Mouse (Mus musculus) frontal cortex, postnatal 25 days (tissue): ENCODE results near the gene Adk.
"Not testable (repeated sequence)": the region's sequence is repeated elsewhere in the genome, so short reads cannot be mapped to it uniquely, and the experiment has no call there.

Source experiments
- DNase-seq, 2 experiments: peaks; one replicate each; pipeline ENCODE4 v3.0.0; 2022; ENCODE audit warnings: low spot score in 2 of 2

Adk gene

GRCm38 (mm10) chr14:21064321-21064720 is 11.9 kb downstream of the Adk start:
- no peak for DNase-seq

GRCm38 (mm10) chr14:21065490-21066162 is 13.3 kb downstream of the Adk start:
- DNase-seq: no peak

GRCm38 (mm10) chr14:21069594-21069993 is 17.2 kb downstream of the Adk start:
- DNase-seq: no peak

DNA sequence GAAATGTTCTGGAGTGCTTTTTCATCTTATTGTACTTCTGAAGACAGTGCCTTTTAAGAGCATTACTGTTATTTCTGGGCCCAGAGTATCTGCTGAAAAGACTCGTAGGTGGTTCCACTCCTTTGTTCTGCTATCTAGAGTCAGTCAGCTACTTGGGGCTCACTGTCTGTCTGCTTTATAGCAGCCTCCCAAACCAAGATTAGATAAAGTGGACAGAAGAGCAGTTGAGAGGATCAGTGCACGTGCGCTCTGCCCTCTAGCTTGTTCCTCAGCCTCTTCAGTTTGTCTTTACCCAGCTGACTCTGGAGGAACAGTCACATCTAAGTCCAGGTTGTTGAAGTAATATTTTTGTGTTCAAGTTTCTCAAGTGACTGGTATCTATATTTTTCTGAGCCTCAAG is 21.6 kb downstream of the Adk start:
- no peak for DNase-seq

DNA sequence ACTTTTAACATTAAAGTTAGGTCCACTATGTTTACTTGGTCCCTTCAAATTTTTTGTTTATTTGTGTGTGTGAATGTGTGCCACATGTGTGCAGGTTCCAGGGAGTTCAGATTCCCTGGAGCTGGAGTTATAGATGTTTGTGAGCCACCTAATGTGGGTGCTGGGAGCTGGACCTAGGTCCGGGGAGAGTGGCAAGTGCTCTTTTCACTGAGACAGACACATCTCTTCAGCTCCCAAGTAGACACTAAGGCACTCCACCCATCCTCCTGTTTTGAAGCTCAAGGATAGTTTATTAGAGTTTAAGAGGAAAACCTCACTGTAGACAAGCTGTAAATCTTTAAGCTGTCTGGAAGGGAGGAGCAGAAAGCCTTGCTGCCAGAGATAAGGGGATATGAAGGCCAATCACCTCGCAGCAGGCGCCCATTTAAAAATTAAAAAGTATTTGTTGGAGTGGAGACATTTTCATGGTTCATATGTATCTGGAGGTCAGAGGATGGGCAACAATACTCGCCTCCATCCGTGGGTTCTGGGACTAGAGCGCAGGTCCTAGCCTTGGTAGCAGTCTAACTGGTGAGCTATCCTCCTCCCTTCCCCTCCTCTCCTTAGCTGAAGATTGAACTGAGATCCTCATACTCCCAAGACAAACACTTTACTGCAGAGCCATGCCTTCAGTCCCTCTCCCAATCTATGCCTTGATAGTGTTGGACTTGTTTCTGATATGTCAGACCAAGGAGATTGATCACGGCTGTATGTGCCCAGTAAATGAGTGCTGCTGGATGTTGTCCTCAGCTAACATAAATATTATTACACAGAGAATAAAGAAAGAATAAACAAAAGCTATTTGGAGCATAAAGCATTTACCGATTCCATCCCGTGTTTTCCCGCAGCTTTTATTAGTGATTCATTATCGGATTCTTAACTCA is 22.3 kb downstream of the Adk start:
- DNase-seq: no peak

- peak; percentile 67 to 78 for DNase-seq
Measured at GRCm38 (mm10) chr14:21075751-21076500, 23.6 kb downstream of the Adk start.

DNA sequence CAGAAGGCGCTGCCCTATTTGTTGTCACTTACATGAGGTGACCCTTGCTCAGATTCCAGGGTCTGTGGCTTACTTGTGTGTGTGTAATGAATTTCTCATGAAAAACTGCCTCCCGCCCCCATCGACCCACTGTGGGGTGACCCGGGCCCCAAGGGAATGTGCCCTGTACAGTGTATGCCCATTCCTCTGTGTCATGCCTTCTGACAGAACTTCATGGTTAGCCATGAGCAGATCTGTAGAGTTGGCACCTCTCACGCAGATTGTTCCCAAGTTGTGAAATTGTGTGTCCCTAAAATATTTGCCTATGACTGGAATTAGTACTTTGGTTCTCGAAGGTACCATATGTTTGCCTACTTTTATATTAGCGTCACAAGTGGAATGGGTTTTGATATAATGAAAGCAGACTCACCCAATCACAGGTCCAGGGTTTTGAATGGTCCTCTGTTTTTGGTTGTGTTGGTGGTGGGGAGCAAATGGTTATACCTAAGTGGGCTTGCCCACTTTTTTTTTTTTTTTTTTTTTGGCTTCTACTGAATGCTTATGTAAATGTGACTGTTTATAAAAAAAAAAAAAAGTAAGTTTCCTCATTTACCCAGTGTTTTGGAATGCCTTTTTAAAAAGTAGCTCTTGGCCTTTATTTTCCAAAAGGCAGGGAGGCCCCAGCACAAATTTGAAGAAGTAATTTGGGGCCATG is 24.3 kb downstream of the Adk start:
- no peak for DNase-seq

DNA sequence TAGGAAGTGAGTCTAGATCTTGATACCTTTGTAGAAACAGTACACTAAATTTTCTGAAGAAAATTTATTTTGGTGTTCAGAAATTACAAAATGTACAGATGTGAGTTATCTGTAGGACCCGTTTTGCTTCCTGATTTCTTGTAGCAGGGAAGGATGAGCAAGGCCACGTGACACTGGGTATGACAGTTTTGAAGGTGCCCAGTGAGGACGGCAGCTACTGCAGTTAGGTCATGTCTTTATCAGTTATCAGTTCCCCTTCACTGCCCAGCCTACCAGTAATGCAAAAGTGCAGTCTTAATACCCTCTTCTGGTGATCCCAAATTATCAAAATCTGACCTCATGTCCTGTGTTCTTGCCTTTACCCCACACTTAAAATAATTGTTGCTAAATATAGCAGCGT is 25.6 kb downstream of the Adk start:
- no peak for DNase-seq

- DNase-seq: no peak
Measured at GRCm38 (mm10) chr14:21078511-21078910, 26.1 kb downstream of the Adk start.

DNA sequence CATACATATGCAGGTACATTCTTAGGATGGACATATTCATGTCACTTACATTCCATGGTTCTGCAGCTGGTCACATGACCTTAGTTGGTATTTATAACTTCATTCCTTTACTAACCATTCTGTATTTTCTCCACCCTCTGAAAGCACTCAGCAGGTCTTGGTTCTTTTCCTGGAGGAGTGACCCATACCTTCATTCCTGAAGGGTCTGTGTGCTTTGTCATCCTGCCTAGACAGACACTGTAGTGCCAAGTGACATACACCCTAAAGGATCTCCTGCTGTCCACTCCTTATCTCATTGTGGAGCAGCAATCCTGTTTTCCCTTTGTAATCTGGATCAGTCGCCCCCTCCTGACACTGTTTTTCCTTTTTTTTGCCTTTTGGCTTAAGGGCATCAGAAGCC is 30.4 kb downstream of the Adk start:
- no peak for DNase-seq

- DNase-seq: no peak
Measured at GRCm38 (mm10) chr14:21085666-21086065, 33.3 kb downstream of the Adk start.

DNA sequence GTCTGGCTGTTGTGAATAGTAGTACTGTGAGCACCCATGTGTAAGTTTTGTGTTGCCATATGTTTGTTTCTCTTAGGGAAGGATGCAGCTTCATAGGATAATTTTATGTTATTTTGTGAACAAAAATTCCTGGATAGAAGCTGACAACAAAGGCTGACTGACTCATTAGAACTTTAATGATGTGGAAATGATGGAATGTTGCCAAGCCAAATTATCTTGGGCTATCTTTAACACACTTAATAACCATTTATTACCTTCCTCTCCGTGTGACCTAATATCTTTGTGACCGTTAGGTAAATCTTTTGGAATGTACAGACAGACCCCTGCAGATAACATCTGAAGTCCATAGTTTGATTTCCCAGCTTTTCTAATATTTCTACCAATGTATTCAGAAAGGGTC is 33.7 kb downstream of the Adk start:
- no peak for DNase-seq

GRCm38 (mm10) chr14:21086827-21087351 is 34.5 kb downstream of the Adk start:
- no peak for DNase-seq

- no peak for DNase-seq
Measured at GRCm38 (mm10) chr14:21087390-21088060, 35.2 kb downstream of the Adk start.

DNA sequence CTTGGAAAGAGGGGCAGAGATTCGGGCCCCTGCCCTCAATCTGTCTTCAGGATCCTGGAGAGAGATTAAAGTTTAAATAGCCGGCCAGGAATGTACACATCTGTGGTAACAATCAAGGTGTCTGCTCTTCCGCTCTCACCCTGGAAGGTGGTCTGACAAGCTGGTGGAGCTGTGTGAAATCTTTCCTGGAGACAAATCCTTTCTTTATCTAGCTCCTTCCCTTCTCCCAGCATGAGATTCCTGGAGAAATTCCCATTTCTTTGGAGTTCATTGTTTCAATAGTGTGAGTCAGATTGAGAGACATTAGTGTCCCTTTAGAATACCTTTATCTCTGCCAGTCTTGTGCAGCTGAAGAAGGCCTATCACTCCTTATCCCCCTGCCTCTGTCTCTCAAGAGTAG is 36.4 kb downstream of the Adk start:
- no peak for DNase-seq

GRCm38 (mm10) chr14:21090400-21090799 is 38.0 kb downstream of the Adk start:
- no peak for DNase-seq

DNA sequence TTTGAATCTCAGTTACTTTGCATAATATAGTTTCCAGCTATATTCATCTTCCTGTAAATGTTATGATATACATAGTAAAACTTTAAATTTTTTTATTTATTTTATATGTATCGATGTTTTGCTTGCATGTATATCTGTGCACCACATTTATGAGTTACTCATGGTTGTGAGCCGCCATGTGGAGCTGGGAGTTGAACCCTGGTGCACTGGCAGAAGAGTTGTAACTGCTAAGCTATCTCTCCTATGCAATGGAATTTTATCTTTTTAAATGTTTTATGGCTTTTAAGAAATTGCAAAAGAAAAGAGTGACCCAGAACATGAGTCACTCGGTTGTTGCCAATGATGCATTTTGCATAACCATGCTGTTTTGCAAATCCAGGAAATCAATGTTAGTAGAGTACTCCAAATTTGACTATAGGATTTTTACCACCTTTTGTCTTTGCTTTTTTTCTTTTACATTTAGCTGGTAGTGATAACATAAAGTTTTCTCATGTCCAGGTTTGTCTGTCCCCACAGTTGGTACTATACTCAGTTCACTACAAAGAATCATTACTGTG is 38.6 kb downstream of the Adk start:
- no peak for DNase-seq

DNA sequence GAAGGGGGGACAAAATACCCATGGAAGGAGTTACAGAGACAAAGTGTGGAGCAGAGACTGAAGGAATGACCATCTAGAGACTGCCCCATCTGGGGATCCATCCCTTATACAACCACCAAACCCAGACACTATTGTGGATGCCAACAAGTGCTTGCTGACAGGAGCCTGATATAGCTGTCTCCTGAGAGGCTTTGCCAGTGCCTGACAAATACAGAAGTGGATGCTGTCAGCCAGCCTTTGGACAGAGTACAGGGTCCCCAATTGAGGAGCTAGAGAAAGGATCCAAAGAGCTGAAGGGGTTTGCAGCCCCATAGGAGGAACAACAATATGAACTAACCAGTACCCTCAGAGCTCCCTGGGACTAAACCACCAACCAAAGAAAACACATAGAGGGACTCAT is 41.8 kb downstream of the Adk start:
- DNase-seq: not testable (repeated sequence)

- no peak for DNase-seq
Measured at GRCm38 (mm10) chr14:21096279-21096678, 43.9 kb downstream of the Adk start.

GRCm38 (mm10) chr14:21096689-21097088 is 44.3 kb downstream of the Adk start:
- no peak for DNase-seq

DNA sequence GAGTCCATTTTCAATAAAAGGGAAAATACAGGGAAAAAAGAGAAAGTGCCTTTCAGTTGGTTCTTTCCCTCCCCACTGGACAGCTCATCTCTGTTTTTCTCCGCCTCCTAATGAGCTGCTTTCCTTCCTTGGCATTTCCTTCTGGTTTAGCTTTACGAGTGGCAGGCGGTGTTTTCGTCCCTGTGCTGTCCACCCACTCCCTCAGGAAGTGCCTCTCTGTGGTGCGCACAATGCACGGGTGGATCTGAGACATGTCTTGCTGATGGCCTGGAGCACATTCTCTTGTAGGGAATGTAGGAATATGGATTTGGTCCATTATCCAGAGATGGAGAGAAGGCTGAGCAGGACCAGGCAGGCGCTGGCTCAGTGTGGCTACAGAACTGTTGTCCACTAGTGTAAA is 47.0 kb downstream of the Adk start:
- no peak for DNase-seq
